In genomic region chr7:31077470-31077869, GRCm38 (mm10) we compare ENCODE assay signal across 12 mouse cellular contexts. TPM values are rescaled to one million over a fixed set of nuclear protein-coding genes. Genes with fewer than 3 reads are reported as not detected.
DNase-seq lines count a peak whose midpoint lies in the region; ATAC-seq and TF ChIP-seq lines count a peak whose summit lies in the region.
"Had no signal": no experiment of that assay in that cellular context is flagged by ENCODE, and none has a peak within 500 bp of the region (broad histone marks: within the 10 kb centered on the region; RNA-seq: fewer than 3 reads in every experiment).

No protein-coding gene starts in this region.

- no peak overlapping the region for H3K4me3 ChIP-seq in forebrain, embryonic 10.5 days
- H3K4me3 ChIP-seq in forebrain, embryonic 13.5 days: no peak overlapping the region
- no peak overlapping the region for H3K4me3 ChIP-seq in midbrain, embryonic 10.5 days
- no peak overlapping the region for H3K4me3 ChIP-seq in midbrain, embryonic 11.5 days (ENCODE audit: low read depth, low read length)
- H3K4me3 ChIP-seq in hindbrain, embryonic 16.5 days (ENCODE audit: low read length): no peak overlapping the region
- H3K4me3 ChIP-seq in olfactory bulb, adult 2 months (ENCODE audit: insufficient read depth, low read depth, low read length): no peak overlapping the region
- H3K4me3 ChIP-seq in lung, postnatal 0 days (ENCODE audit: low read depth, low read length): no peak overlapping the region
- H3K4me3 ChIP-seq: heart, adult 2 months had no signal

- no peak for ATAC-seq in forebrain, embryonic 13.5 days
- ATAC-seq in midbrain, embryonic 11.5 days (ENCODE audit: low FRiP score): no peak
- peak; percentile 29; the same call in 1 of the 2 replicates for ATAC-seq in hindbrain, embryonic 16.5 days
- no peak for ATAC-seq in lung, postnatal 0 days
- ATAC-seq: Patski had no signal

- no peak for TF ChIP-seq POLR2A in olfactory bulb, adult 2 months (IDR thresholded peaks at IDR 0.05; ENCODE audit: insufficient read depth, low read depth, low read length)

- H3K36me3 ChIP-seq in forebrain, embryonic 10.5 days (replicated peaks): no peaks in the 10 kb centered on the region
- H3K36me3 ChIP-seq in forebrain, embryonic 13.5 days (ENCODE audit: poor library complexity, severe bottlenecking): no peaks in the 10 kb centered on the region
- no peaks in the 10 kb centered on the region for H3K36me3 ChIP-seq in midbrain, embryonic 10.5 days
- no peaks in the 10 kb centered on the region for H3K36me3 ChIP-seq in midbrain, embryonic 11.5 days (ENCODE audit: control insufficient read depth, insufficient read depth, low read length)
- no peaks in the 10 kb centered on the region for H3K36me3 ChIP-seq in hindbrain, embryonic 16.5 days (ENCODE audit: control insufficient read depth, insufficient read depth, low read length)
- no peaks in the 10 kb centered on the region for H3K36me3 ChIP-seq in lung, postnatal 0 days (ENCODE audit: insufficient read depth, low read length)

- no peak for TF ChIP-seq EP300 in lung, postnatal 0 days (IDR thresholded peaks at IDR 0.05)

- H3K27ac ChIP-seq in forebrain, embryonic 10.5 days: peak overlapping the region; percentile 44
- no peak overlapping the region for H3K27ac ChIP-seq in forebrain, embryonic 13.5 days
- peak overlapping the region; percentile 2; the same call in 1 of the 2 replicates for H3K27ac ChIP-seq in midbrain, embryonic 10.5 days (replicated peaks)
- H3K27ac ChIP-seq in midbrain, embryonic 11.5 days (ENCODE audit: low read depth, low read length): no peak overlapping the region
- H3K27ac ChIP-seq in hindbrain, embryonic 16.5 days (ENCODE audit: low read depth, low read length): no peak overlapping the region
- H3K27ac ChIP-seq in olfactory bulb, adult 2 months (ENCODE audit: insufficient read depth, low read depth, low read length): peak overlapping the region; percentile 43; the same call in 1 of the 2 replicates
- H3K27ac ChIP-seq in lung, postnatal 0 days (ENCODE audit: low read length): no peak overlapping the region
- H3K27ac ChIP-seq: heart, adult 2 months had no signal

- no peak overlapping the region for H3K9ac ChIP-seq in forebrain, embryonic 13.5 days
- no peak overlapping the region for H3K9ac ChIP-seq in midbrain, embryonic 11.5 days (ENCODE audit: low read length)
- no peak overlapping the region for H3K9ac ChIP-seq in hindbrain, embryonic 16.5 days (ENCODE audit: low read depth, low read length)
- H3K9ac ChIP-seq in lung, postnatal 0 days (replicated peaks; ENCODE audit: low read depth): no peak overlapping the region

- no peak for TF ChIP-seq CTCF in olfactory bulb, adult 2 months (IDR thresholded peaks at IDR 0.05; ENCODE audit: insufficient read depth, low read depth, low read length)
- no peak for TF ChIP-seq CTCF in lung, postnatal 0 days (IDR thresholded peaks at IDR 0.05)

- DNase-seq in forebrain, embryonic 10.5 days (ENCODE audit: extremely low spot score, low spot score): no peak
- no peak for DNase-seq in midbrain, embryonic 10.5 days (ENCODE audit: low spot score)
- DNase-seq in midbrain, embryonic 11.5 days (ENCODE audit: low spot score, missing footprints): no peak
- DNase-seq in lung, postnatal 0 days (ENCODE audit: low spot score): no peak
- DNase-seq in heart, adult 18-20 months: no peak
- DNase-seq: heart, adult 2 months; kidney, adult 8-10 months had no signal

- H3K27me3 ChIP-seq in forebrain, embryonic 10.5 days (ENCODE audit: poor library complexity, severe bottlenecking): no peaks in the 10 kb centered on the region
- no peaks in the 10 kb centered on the region for H3K27me3 ChIP-seq in forebrain, embryonic 13.5 days
- H3K27me3 ChIP-seq in midbrain, embryonic 10.5 days (ENCODE audit: low read depth, poor library complexity, severe bottlenecking): no peaks in the 10 kb centered on the region
- no peaks in the 10 kb centered on the region for H3K27me3 ChIP-seq in midbrain, embryonic 11.5 days (ENCODE audit: control insufficient read depth, insufficient read depth, low read length)
- H3K27me3 ChIP-seq in hindbrain, embryonic 16.5 days (replicated peaks; ENCODE audit: control insufficient read depth, insufficient read depth, low read length): no peaks in the 10 kb centered on the region
- H3K27me3 ChIP-seq in lung, postnatal 0 days (replicated peaks; ENCODE audit: insufficient read depth, low read length): no peaks in the 10 kb centered on the region
- H3K27me3 ChIP-seq: Patski had no signal

- no peak overlapping the region for H3K4me2 ChIP-seq in forebrain, embryonic 13.5 days
- no peak overlapping the region for H3K4me2 ChIP-seq in midbrain, embryonic 11.5 days
- no peak overlapping the region for H3K4me2 ChIP-seq in hindbrain, embryonic 16.5 days (ENCODE audit: low read length)
- no peak overlapping the region for H3K4me2 ChIP-seq in lung, postnatal 0 days (replicated peaks; ENCODE audit: low read depth, low read length)

- no peaks in the 10 kb centered on the region for H3K9me3 ChIP-seq in forebrain, embryonic 10.5 days
- 0 out of 2 replicates have a peak, but pooled peaks cover 2% of the 10 kb centered on the region for H3K9me3 ChIP-seq in forebrain, embryonic 13.5 days (replicated peaks)
- H3K9me3 ChIP-seq in midbrain, embryonic 10.5 days (replicated peaks): no peaks in the 10 kb centered on the region
- no peaks in the 10 kb centered on the region for H3K9me3 ChIP-seq in midbrain, embryonic 11.5 days (ENCODE audit: control insufficient read depth, low read length)
- no peaks in the 10 kb centered on the region for H3K9me3 ChIP-seq in hindbrain, embryonic 16.5 days (ENCODE audit: control insufficient read depth, low read length)
- no peaks in the 10 kb centered on the region for H3K9me3 ChIP-seq in lung, postnatal 0 days (ENCODE audit: low read length)

- 52% methylated on average over 6 of the region's 6 CpGs for WGBS in forebrain, embryonic 10.5 days
- WGBS in forebrain, embryonic 13.5 days: 64% methylated on average over 6 of the region's 6 CpGs
- 66% methylated on average over 6 of the region's 6 CpGs for WGBS in midbrain, embryonic 10.5 days
- WGBS in midbrain, embryonic 11.5 days: 66% methylated on average over 6 of the region's 6 CpGs
- 43% methylated on average over 6 of the region's 6 CpGs for WGBS in hindbrain, embryonic 16.5 days
- WGBS in olfactory bulb, adult 2 months: 24% methylated on average over 6 of the region's 6 CpGs
- 47% methylated on average over 6 of the region's 6 CpGs for WGBS in lung, postnatal 0 days

- peaks cover 17% of the 10 kb centered on the region for H3K4me1 ChIP-seq in forebrain, embryonic 10.5 days
- no peaks in the 10 kb centered on the region for H3K4me1 ChIP-seq in forebrain, embryonic 13.5 days
- H3K4me1 ChIP-seq in midbrain, embryonic 10.5 days: peaks cover 3% of the 10 kb centered on the region; the same call in 1 of the 2 replicates
- no peaks in the 10 kb centered on the region for H3K4me1 ChIP-seq in midbrain, embryonic 11.5 days (ENCODE audit: control insufficient read depth, insufficient read depth, low read length)
- no peaks in the 10 kb centered on the region for H3K4me1 ChIP-seq in hindbrain, embryonic 16.5 days (ENCODE audit: control insufficient read depth, insufficient read depth, low read depth, low read length)
- H3K4me1 ChIP-seq in olfactory bulb, adult 2 months (ENCODE audit: control insufficient read depth, insufficient read depth, low read length): peaks cover 4% of the 10 kb centered on the region; the same call in 1 of the 2 replicates
- H3K4me1 ChIP-seq in lung, postnatal 0 days (ENCODE audit: insufficient read depth, low read depth, low read length): no peaks in the 10 kb centered on the region

RNA-seq across cellular contexts. Expression of gene Fxyd3, which starts 1.0 kb away (rescaled TPM):
- 1.9 and 2.8 TPM in 2 replicates for polyA plus RNA-seq in forebrain, embryonic 10.5 days (2016; fragmentation: Nextera tagmentation; extraction: Ambion mirVana)
- polyA plus RNA-seq in forebrain, embryonic 13.5 days (2015; fragmentation: Nextera tagmentation; extraction: Ambion mirVana): 0.08 TPM in 1 of 2 replicates, not detected in the other
- 3.0 and 3.4 TPM in 2 replicates for polyA plus RNA-seq in midbrain, embryonic 10.5 days (2016; fragmentation: Nextera tagmentation; extraction: Ambion mirVana)
- polyA plus RNA-seq in midbrain, embryonic 11.5 days (2014; fragmentation: Nextera tagmentation; extraction: Ambion mirVana): 1.8 and 2.3 TPM in 2 replicates
- 0.43 and 0.95 TPM in 2 replicates for polyA plus RNA-seq in hindbrain, embryonic 16.5 days (2015; fragmentation: Nextera tagmentation; extraction: Ambion mirVana)
- not detected in 2 replicates for polyA plus RNA-seq in olfactory bulb, adult 2 months (2012; ENCODE audit: insufficient read depth, insufficient read length, low replicate concordance, missing spikeins)
- polyA plus RNA-seq in lung, postnatal 0 days (2015; fragmentation: Nextera tagmentation; extraction: Ambion mirVana): 76.1 and 78.1 TPM in 2 replicates
- total RNA-seq in heart, adult 18-20 months (2021): 1 to 10 TPM in 1 of 2 experiments, under 1 TPM in 1; 0.87 to 2.5 TPM
- polyA plus RNA-seq: Patski had no signal

RNA-seq across cellular contexts. Expression of gene Lgi4, which starts 18.3 kb away (rescaled TPM):
- polyA plus RNA-seq in forebrain, embryonic 10.5 days (2016; fragmentation: Nextera tagmentation; extraction: Ambion mirVana): 0.58 and 0.68 TPM in 2 replicates
- polyA plus RNA-seq in forebrain, embryonic 13.5 days (2015; fragmentation: Nextera tagmentation; extraction: Ambion mirVana): 0.19 and 0.26 TPM in 2 replicates
- polyA plus RNA-seq in midbrain, embryonic 10.5 days (2016; fragmentation: Nextera tagmentation; extraction: Ambion mirVana): 1.1 and 1.2 TPM in 2 replicates
- polyA plus RNA-seq in midbrain, embryonic 11.5 days (2014; fragmentation: Nextera tagmentation; extraction: Ambion mirVana): 0.58 and 0.85 TPM in 2 replicates
- 0.50 and 0.65 TPM in 2 replicates for polyA plus RNA-seq in hindbrain, embryonic 16.5 days (2015; fragmentation: Nextera tagmentation; extraction: Ambion mirVana)
- not detected in 2 replicates for polyA plus RNA-seq in olfactory bulb, adult 2 months (2012; ENCODE audit: insufficient read depth, insufficient read length, low replicate concordance, missing spikeins)
- 0.20 and 0.27 TPM in 2 replicates for polyA plus RNA-seq in lung, postnatal 0 days (2015; fragmentation: Nextera tagmentation; extraction: Ambion mirVana)
- 1 to 10 TPM; 2.1 to 4.1 TPM for total RNA-seq in heart, adult 18-20 months (2021)

RNA-seq across cellular contexts. Expression of gene Fxyd1, which starts 20.5 kb away (rescaled TPM):
- polyA plus RNA-seq in forebrain, embryonic 10.5 days (2016; fragmentation: Nextera tagmentation; extraction: Ambion mirVana): 2.2 and 2.5 TPM in 2 replicates
- 2.5 and 3.9 TPM in 2 replicates for polyA plus RNA-seq in forebrain, embryonic 13.5 days (2015; fragmentation: Nextera tagmentation; extraction: Ambion mirVana)
- polyA plus RNA-seq in midbrain, embryonic 10.5 days (2016; fragmentation: Nextera tagmentation; extraction: Ambion mirVana): 3.5 and 6.8 TPM in 2 replicates
- polyA plus RNA-seq in midbrain, embryonic 11.5 days (2014; fragmentation: Nextera tagmentation; extraction: Ambion mirVana): 4.8 and 5.4 TPM in 2 replicates
- polyA plus RNA-seq in hindbrain, embryonic 16.5 days (2015; fragmentation: Nextera tagmentation; extraction: Ambion mirVana): 69.4 and 89.9 TPM in 2 replicates
- polyA plus RNA-seq in olfactory bulb, adult 2 months (2012; ENCODE audit: insufficient read depth, insufficient read length, low replicate concordance, missing spikeins): not detected in 2 replicates
- 175 and 211 TPM in 2 replicates for polyA plus RNA-seq in lung, postnatal 0 days (2015; fragmentation: Nextera tagmentation; extraction: Ambion mirVana)
- 100 to 1,000 TPM; 861 to 937 TPM for total RNA-seq in heart, adult 18-20 months (2021)
- polyA plus RNA-seq: Patski had no signal

RNA-seq across cellular contexts. Expression of gene Fxyd7, which starts 26.2 kb away (rescaled TPM):
- polyA plus RNA-seq in forebrain, embryonic 10.5 days (2016; fragmentation: Nextera tagmentation; extraction: Ambion mirVana): 0.36 and 1.1 TPM in 2 replicates
- 19.8 and 33.0 TPM in 2 replicates for polyA plus RNA-seq in forebrain, embryonic 13.5 days (2015; fragmentation: Nextera tagmentation; extraction: Ambion mirVana)
- polyA plus RNA-seq in midbrain, embryonic 10.5 days (2016; fragmentation: Nextera tagmentation; extraction: Ambion mirVana): 0.70 and 2.8 TPM in 2 replicates
- 5.4 and 6.2 TPM in 2 replicates for polyA plus RNA-seq in midbrain, embryonic 11.5 days (2014; fragmentation: Nextera tagmentation; extraction: Ambion mirVana)
- 324 and 417 TPM in 2 replicates for polyA plus RNA-seq in hindbrain, embryonic 16.5 days (2015; fragmentation: Nextera tagmentation; extraction: Ambion mirVana)
- polyA plus RNA-seq in olfactory bulb, adult 2 months (2012; ENCODE audit: insufficient read depth, insufficient read length, low replicate concordance, missing spikeins): not detected in 2 replicates
- 1.2 and 1.8 TPM in 2 replicates for polyA plus RNA-seq in lung, postnatal 0 days (2015; fragmentation: Nextera tagmentation; extraction: Ambion mirVana)
- under 1 TPM; 0.40 to 0.59 TPM for total RNA-seq in heart, adult 18-20 months (2021)
- total RNA-seq: liver, adult 2 months had no signal
- polyA plus RNA-seq: Patski had no signal

RNA-seq across cellular contexts. Expression of gene Fxyd5, which starts 35.2 kb away (rescaled TPM):
- polyA plus RNA-seq in forebrain, embryonic 10.5 days (2016; fragmentation: Nextera tagmentation; extraction: Ambion mirVana): 10.2 and 10.4 TPM in 2 replicates
- 11.5 and 12.2 TPM in 2 replicates for polyA plus RNA-seq in forebrain, embryonic 13.5 days (2015; fragmentation: Nextera tagmentation; extraction: Ambion mirVana)
- 10.2 and 10.8 TPM in 2 replicates for polyA plus RNA-seq in midbrain, embryonic 10.5 days (2016; fragmentation: Nextera tagmentation; extraction: Ambion mirVana)
- polyA plus RNA-seq in midbrain, embryonic 11.5 days (2014; fragmentation: Nextera tagmentation; extraction: Ambion mirVana): 11.3 and 12.6 TPM in 2 replicates
- polyA plus RNA-seq in hindbrain, embryonic 16.5 days (2015; fragmentation: Nextera tagmentation; extraction: Ambion mirVana): 24.4 and 32.9 TPM in 2 replicates
- not detected in 2 replicates for polyA plus RNA-seq in olfactory bulb, adult 2 months (2012; ENCODE audit: insufficient read depth, insufficient read length, low replicate concordance, missing spikeins)
- 168 and 206 TPM in 2 replicates for polyA plus RNA-seq in lung, postnatal 0 days (2015; fragmentation: Nextera tagmentation; extraction: Ambion mirVana)
- 10 to 100 TPM; 21.7 to 31.7 TPM for total RNA-seq in heart, adult 18-20 months (2021)

Comparison
In these comparisons a context has a peak if more than half of its experiments do, and no peak if none do; other contexts are left out.
1. H3K27ac ChIP-seq: peak in forebrain, embryonic 10.5 days (single experiment), midbrain, embryonic 10.5 days (single experiment) and olfactory bulb, adult 2 months (single experiment); none in forebrain, embryonic 13.5 days (single experiment), midbrain, embryonic 11.5 days (single experiment), hindbrain, embryonic 16.5 days (single experiment) and lung, postnatal 0 days (single experiment).
2. RNA of gene Fxyd3, which starts 1.0 kb away (polyA plus RNA-seq): 76.1 to 78.1 TPM in lung, postnatal 0 days; 3.0 to 3.4 TPM in midbrain, embryonic 10.5 days, 1.8 to 2.3 TPM in midbrain, embryonic 11.5 days, 1.9 to 2.8 TPM in forebrain, embryonic 10.5 days, 0.43 to 0.95 TPM in hindbrain, embryonic 16.5 days, 0.08 TPM in forebrain, embryonic 13.5 days and not detected in olfactory bulb, adult 2 months; every median in the first group is over 10 times any median in the second.